Mouse (Mus musculus) v-Abl transformed pro-B cells (cell line): ENCODE measurements around the gene Atp8a2.

Experiments used
- in situ Hi-C, 2 experiments: fragments of 400-800 bp; cut with MboI; formaldehyde crosslinking; loops; one replicate each; pipeline ENCODE4 v1.15.1; 2025; ENCODE audit not compliant: unreplicated experiment in 2 of 2

Atp8a2 gene

DNA sequence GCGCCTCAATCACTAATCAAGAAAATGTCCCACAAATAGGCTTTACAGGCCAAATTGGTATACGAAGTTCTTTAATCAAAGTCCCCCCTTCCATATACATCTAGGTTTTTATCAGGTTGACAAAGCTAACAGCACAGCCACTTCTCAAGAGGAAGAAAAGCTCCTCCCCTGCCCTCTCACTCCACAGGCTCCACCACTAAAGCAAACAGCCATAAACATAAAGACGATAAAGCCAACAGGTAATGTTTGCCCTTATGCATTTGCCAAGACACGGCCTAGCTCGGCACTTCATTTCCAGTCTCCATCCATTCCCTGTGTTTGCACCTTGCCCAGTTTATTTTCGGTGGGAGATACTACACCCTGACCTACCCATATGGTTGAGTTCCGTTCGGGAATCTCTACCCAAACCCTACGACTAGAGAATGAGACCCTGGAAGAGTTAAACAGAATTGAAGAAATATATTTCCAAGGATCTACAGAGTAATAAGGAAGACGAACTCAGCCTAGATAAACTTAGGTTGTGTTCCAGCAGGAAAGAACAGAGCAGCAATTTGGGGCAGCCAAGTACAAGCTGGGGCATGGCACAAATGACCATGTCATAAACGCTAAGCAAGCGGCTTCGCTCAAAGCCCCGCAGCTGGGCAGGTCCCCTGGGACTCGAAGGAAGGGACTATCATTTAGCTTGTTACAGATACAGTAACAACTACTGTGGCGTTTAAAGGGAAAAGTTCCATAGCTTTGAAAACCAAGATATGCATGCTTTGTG is 26.0 kb downstream of the Atp8a2 start:
- in situ Hi-C loops = loop anchor here in 1 of 2 experiments (10.0 kb wide), 1 partner anchor 156 kb away; no protein-coding TSS in a partner anchor

DNA sequence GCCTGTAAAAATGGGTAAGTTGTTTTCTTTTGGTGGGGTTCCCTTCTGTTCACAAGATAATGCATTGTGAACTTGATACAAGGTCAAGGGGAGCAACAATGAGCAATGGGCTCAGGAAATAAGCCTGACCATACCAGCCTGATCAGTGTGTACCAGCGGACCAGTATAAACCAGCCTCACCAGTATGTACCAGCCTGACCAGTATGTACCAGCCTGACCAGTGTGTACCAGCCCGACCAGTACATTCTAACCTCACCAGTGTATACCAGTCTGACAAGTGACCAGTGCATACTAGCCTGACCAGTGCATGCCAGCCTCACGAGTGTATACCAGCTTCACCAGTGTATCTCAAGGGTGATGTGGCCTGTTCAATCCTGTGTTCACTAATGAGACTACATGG is 33.6 kb downstream of the Atp8a2 start:
- in situ Hi-C loops = no loop called here

DNA sequence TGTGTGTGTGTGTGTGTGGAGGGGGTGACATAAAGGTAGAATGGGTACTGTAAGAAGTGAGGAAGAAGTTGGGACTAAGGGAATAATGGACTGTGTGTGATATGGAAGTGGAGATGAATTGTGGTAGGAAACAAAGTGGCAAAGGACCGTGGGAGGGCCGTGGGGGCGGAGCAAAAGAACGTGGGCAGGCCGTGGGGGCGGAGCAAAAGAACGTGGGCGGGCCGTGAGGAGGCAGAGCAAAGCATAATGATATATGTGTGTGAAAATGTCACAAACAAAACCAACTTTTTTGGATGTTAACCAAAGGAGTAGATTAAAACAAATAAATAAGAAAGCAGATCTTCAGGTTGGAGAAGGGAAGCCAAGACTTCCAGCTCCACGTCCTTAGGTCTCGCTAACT is 44.6 kb downstream of the Atp8a2 start:
- in situ Hi-C loops = no loop called here

GRCm38 (mm10) chr14:60148893-60149292 is 48.1 kb downstream of the Atp8a2 start:
- in situ Hi-C loops = no loop called here

DNA sequence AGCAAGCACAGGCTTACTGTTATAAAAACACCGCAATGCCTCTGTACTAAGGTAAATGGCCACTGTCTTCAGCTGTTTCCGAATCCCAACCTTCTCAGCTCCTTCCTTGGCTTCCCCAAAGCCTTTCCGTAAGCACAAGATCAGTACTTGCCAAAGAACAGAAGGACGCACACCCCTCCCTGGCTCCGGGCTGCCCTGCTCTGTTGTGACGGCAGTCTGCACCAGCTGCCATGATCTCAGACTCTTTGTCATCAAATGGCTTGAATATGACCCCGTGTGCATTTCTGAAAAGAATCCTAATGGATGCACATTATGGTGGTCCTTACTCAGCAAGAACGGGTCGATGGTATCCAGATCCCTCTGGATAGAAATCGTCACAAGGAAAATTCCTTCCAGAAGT is 53.7 kb downstream of the Atp8a2 start:
- in situ Hi-C loops = no loop called here

DNA sequence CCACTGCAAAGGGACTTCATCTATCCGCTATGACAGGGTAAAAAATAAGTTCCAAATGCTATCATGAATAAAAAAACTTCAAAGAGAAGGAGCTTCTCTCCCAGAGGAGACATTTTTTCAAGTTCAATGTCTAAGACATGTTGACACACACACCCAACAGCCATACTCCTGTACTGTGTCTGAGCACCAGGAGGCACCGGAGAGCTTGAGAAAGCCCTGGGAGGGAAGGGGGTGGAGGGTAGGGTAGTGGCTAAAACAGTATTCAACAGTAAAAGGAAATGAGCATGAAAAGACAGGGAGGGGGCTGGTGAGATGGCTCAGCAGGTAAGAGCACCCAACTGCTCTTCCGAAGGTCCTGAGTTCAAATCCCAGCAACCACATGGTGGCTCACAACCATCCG is 58.6 kb downstream of the Atp8a2 start:
- in situ Hi-C loops = no loop called here

GRCm38 (mm10) chr14:60137812-60138211 is 59.2 kb downstream of the Atp8a2 start:
- in situ Hi-C loops = no loop called here

DNA sequence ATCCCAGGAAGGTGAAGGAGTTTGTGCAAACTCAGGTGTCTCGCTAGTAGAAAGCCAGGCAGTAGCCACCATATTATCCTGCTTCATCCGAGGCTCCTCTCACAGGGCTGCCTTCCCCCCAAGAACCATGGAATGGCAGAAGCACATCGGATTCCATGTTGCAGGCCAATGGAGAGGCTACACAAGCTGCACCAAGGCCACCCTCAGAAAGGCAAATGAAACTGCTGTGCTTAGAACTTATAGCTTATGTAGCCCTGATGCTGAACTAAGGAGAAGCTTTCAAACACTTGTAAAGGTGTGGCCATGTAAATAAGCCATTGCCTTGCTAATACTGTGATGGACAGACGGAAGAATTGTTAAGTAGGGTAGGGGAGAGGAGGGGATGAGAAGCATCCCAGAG is 61.2 kb downstream of the Atp8a2 start:
- in situ Hi-C loops = no loop called here

- in situ Hi-C loops = no loop called here
These were observed 62.3 kb downstream of the Atp8a2 start for GRCm38 (mm10) chr14:60134720-60135119.

DNA sequence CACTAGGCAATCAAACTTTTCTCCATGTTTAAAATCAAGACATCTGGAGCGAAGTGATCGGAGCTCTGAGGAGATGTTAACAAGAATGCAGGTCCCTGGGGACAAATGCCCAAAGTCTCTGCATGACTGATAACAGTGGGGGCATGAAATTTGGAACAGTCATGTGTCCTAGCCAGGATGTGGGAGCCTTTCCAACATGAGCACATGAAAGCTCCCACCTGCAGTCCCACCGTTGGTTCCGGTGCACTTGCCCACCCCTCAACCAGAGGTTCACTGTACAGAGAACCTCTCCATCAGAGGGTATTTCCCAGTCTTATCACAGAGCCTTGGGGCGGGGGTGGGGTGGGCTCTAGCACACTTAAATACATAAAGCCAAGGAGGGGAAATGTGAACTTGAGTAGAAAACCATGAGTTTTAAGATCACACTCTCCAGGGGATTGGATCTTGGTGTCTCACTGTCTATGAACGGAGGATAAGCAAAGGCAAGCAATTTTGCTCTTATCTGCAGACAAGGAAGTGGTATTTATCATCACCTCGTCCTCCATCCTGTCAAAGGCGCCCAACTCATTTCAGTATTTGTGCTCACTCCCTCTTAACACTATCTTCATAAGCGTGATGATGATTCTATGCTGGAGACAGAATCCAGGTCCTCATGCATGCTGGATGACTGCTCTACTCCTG is 65.6 kb downstream of the Atp8a2 start:
- in situ Hi-C loops = no loop called here

- in situ Hi-C loops = no loop called here
These were observed 67.4 kb downstream of the Atp8a2 start for GRCm38 (mm10) chr14:60129564-60129963.

- in situ Hi-C loops = no loop called here
These were observed 71.8 kb downstream of the Atp8a2 start for GRCm38 (mm10) chr14:60125202-60125601.

DNA sequence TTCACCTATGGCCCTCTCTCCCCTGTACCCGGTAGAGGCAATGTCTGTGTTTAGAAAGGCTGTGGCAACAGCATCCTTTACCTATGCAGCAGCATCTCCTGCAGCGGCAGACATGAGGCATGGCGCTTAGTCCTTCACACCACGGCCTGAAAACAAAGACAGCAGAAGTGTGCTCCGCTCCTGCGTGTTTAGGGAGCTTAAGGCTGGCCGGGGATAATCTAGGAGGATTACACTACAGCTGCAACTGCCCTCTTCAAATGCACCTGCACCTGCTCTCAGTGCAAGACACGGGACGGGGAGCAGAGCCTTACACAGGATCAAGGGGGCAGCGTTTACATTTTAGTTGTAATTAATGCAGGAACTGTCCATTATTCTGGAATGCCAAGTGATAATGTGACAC is 75.4 kb downstream of the Atp8a2 start:
- in situ Hi-C loops = no loop called here

GRCm38 (mm10) chr14:60117792-60118585 is 79.0 kb downstream of the Atp8a2 start:
- in situ Hi-C loops = no loop called here

GRCm38 (mm10) chr14:60086808-60087725 is 109.9 kb downstream of the Atp8a2 start:
- in situ Hi-C loops = no loop called here

- in situ Hi-C loops = no loop called here
These were observed 110.6 kb downstream of the Atp8a2 start for GRCm38 (mm10) chr14:60086254-60086807.

DNA sequence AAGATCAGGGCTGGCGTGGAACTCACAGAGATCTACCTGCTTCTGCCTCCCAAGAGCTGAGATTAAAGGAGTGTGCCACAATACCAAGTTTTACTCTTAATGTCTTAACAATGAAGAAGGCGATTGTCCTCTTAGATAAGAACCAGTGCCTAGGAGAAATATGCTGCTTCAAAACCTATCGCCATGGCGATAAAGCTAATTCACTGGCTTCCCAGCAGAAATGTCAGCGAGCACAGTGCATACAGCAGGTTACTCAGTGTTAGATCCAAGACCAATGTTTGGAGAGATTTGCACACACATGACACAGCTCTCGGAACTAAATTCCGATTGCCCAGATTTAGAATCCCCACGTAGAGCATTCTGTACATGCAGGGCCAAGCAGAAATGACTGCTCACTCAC is 114.2 kb downstream of the Atp8a2 start:
- in situ Hi-C loops = no loop called here

- in situ Hi-C loops = no loop called here
These were observed 124.5 kb downstream of the Atp8a2 start for GRCm38 (mm10) chr14:60072496-60072895.

GRCm38 (mm10) chr14:60065186-60065585 is 131.8 kb downstream of the Atp8a2 start:
- in situ Hi-C loops = no loop called here

- in situ Hi-C loops = no loop called here
These were observed 136.0 kb downstream of the Atp8a2 start for GRCm38 (mm10) chr14:60061023-60061422.
